14 mouse cellular contexts compared by ENCODE assay signal in genomic region chr4:62514995-62515394, GRCm38 (mm10). TPM values are rescaled to one million over a fixed set of nuclear protein-coding genes. Genes with fewer than 3 reads are reported as not detected.
DNase-seq lines count a peak whose midpoint lies in the region; ATAC-seq lines count a peak whose summit lies in the region.
"Had no signal": no experiment of that assay in that cellular context is flagged by ENCODE, and none has a peak within 500 bp of the region (broad histone marks: within the 10 kb centered on the region; RNA-seq: fewer than 3 reads in every experiment).

No protein-coding gene starts in this region.

- peaks cover 42% of the 10 kb centered on the region for H3K36me3 ChIP-seq in embryonic facial prominence, embryonic 13.5 days
- peaks cover 42% of the 10 kb centered on the region for H3K36me3 ChIP-seq in embryonic facial prominence, embryonic 10.5 days (replicated peaks)
- peaks cover 42% of the 10 kb centered on the region for H3K36me3 ChIP-seq in hindbrain, embryonic 10.5 days
- peaks cover 37% of the 10 kb centered on the region for H3K36me3 ChIP-seq in hindbrain, embryonic 12.5 days
- peaks cover 42% of the 10 kb centered on the region for H3K36me3 ChIP-seq in megakaryocyte, embryonic 14.5 days (replicated peaks; ENCODE audit: low read length)
- H3K36me3 ChIP-seq in stomach, embryonic 15.5 days = peaks cover 37% of the 10 kb centered on the region
- H3K36me3 ChIP-seq in neural tube, embryonic 15.5 days = peaks cover 39% of the 10 kb centered on the region

- ATAC-seq in embryonic facial prominence, embryonic 13.5 days (ENCODE audit: insufficient number of reproducible peaks, insufficient read depth, low FRiP score, low TSS enrichment, low read depth) = no peak
- no peak for ATAC-seq in hindbrain, embryonic 12.5 days (ENCODE audit: low FRiP score)
- ATAC-seq in megakaryocyte, adult 5-6 weeks (ENCODE audit: poor library complexity, severe bottlenecking) = no peak
- ATAC-seq in stomach, embryonic 15.5 days (ENCODE audit: insufficient read depth, low FRiP score, low read depth) = no peak
- ATAC-seq in neural tube, embryonic 15.5 days (ENCODE audit: low FRiP score) = no peak
- ATAC-seq: activated CD4-positive, CD25-positive, alpha-beta regulatory T cell, adult 4 months; midbrain, embryonic 13.5 days had no signal

- H3K4me3 ChIP-seq in embryonic facial prominence, embryonic 13.5 days = no peak overlapping the region
- no peak overlapping the region for H3K4me3 ChIP-seq in embryonic facial prominence, embryonic 10.5 days
- peak overlapping the region; percentile 32; the same call in 1 of the 2 replicates for H3K4me3 ChIP-seq in hindbrain, embryonic 10.5 days
- H3K4me3 ChIP-seq in hindbrain, embryonic 12.5 days = no peak overlapping the region
- H3K4me3 ChIP-seq in megakaryocyte, embryonic 14.5 days (replicated peaks) = peak overlapping the region; percentile 74
- H3K4me3 ChIP-seq in stomach, embryonic 15.5 days (replicated peaks) = peak overlapping the region; percentile 22; the same call in 1 of the 2 replicates
- H3K4me3 ChIP-seq in neural tube, embryonic 15.5 days (replicated peaks) = no peak overlapping the region
- H3K4me3 ChIP-seq: midbrain, embryonic 13.5 days had no signal

- 77% methylated on average over 7 of the region's 7 CpGs for WGBS in embryonic facial prominence, embryonic 13.5 days
- 88% methylated on average over 7 of the region's 7 CpGs for WGBS in embryonic facial prominence, embryonic 10.5 days
- WGBS in hindbrain, embryonic 10.5 days = 91% methylated on average over 7 of the region's 7 CpGs
- WGBS in hindbrain, embryonic 12.5 days = 83% methylated on average over 7 of the region's 7 CpGs
- 83% methylated on average over 7 of the region's 7 CpGs for WGBS in stomach, embryonic 15.5 days
- 86% methylated on average over 7 of the region's 7 CpGs for WGBS in neural tube, embryonic 15.5 days

- DNase-seq in embryonic facial prominence, embryonic 10.5 days (ENCODE audit: low spot score) = no peak
- no peak for DNase-seq in hindbrain, embryonic 10.5 days (ENCODE audit: low spot score)
- DNase-seq: cerebellum, adult 8-10 months; heart, postnatal 14 days; kidney, adult 8-10 months; layer of hippocampus, postnatal 36 days had no signal

- no peaks in the 10 kb centered on the region for H3K27me3 ChIP-seq in embryonic facial prominence, embryonic 13.5 days
- no peaks in the 10 kb centered on the region for H3K27me3 ChIP-seq in embryonic facial prominence, embryonic 10.5 days (replicated peaks; ENCODE audit: low read depth, poor library complexity, severe bottlenecking)
- H3K27me3 ChIP-seq in hindbrain, embryonic 10.5 days (ENCODE audit: insufficient read depth, poor library complexity, severe bottlenecking) = no peaks in the 10 kb centered on the region
- H3K27me3 ChIP-seq in hindbrain, embryonic 12.5 days = no peaks in the 10 kb centered on the region
- no peaks in the 10 kb centered on the region for H3K27me3 ChIP-seq in megakaryocyte, embryonic 14.5 days (replicated peaks)
- no peaks in the 10 kb centered on the region for H3K27me3 ChIP-seq in stomach, embryonic 15.5 days (replicated peaks)
- H3K27me3 ChIP-seq in neural tube, embryonic 15.5 days (replicated peaks) = no peaks in the 10 kb centered on the region
- H3K27me3 ChIP-seq: midbrain, embryonic 13.5 days had no signal

- H3K4me1 ChIP-seq in embryonic facial prominence, embryonic 13.5 days = peaks cover 50% of the 10 kb centered on the region
- peaks cover 49% of the 10 kb centered on the region for H3K4me1 ChIP-seq in embryonic facial prominence, embryonic 10.5 days
- peaks cover 40% of the 10 kb centered on the region for H3K4me1 ChIP-seq in hindbrain, embryonic 10.5 days (replicated peaks)
- H3K4me1 ChIP-seq in hindbrain, embryonic 12.5 days = peaks cover 20% of the 10 kb centered on the region
- H3K4me1 ChIP-seq in megakaryocyte, embryonic 14.5 days = peaks cover 59% of the 10 kb centered on the region
- peaks cover 47% of the 10 kb centered on the region for H3K4me1 ChIP-seq in stomach, embryonic 15.5 days
- H3K4me1 ChIP-seq in neural tube, embryonic 15.5 days = peaks cover 24% of the 10 kb centered on the region

- H3K4me2 ChIP-seq in embryonic facial prominence, embryonic 13.5 days = no peak overlapping the region
- no peak overlapping the region for H3K4me2 ChIP-seq in hindbrain, embryonic 12.5 days (replicated peaks)
- H3K4me2 ChIP-seq in stomach, embryonic 15.5 days = peak overlapping the region; percentile 11
- no peak overlapping the region for H3K4me2 ChIP-seq in neural tube, embryonic 15.5 days
- H3K4me2 ChIP-seq: midbrain, embryonic 13.5 days had no signal

- H3K9ac ChIP-seq in embryonic facial prominence, embryonic 13.5 days = no peak overlapping the region
- H3K9ac ChIP-seq in hindbrain, embryonic 12.5 days = no peak overlapping the region
- no peak overlapping the region for H3K9ac ChIP-seq in stomach, embryonic 15.5 days
- H3K9ac ChIP-seq in neural tube, embryonic 15.5 days (replicated peaks) = no peak overlapping the region

- no peaks in the 10 kb centered on the region for H3K9me3 ChIP-seq in embryonic facial prominence, embryonic 13.5 days
- no peaks in the 10 kb centered on the region for H3K9me3 ChIP-seq in embryonic facial prominence, embryonic 10.5 days
- H3K9me3 ChIP-seq in hindbrain, embryonic 10.5 days = no peaks in the 10 kb centered on the region
- H3K9me3 ChIP-seq in hindbrain, embryonic 12.5 days (replicated peaks) = no peaks in the 10 kb centered on the region
- H3K9me3 ChIP-seq in megakaryocyte, embryonic 14.5 days = no peaks in the 10 kb centered on the region
- H3K9me3 ChIP-seq in stomach, embryonic 15.5 days = no peaks in the 10 kb centered on the region
- no peaks in the 10 kb centered on the region for H3K9me3 ChIP-seq in neural tube, embryonic 15.5 days (replicated peaks)
- H3K9me3 ChIP-seq: midbrain, embryonic 13.5 days had no signal

- H3K27ac ChIP-seq in embryonic facial prominence, embryonic 13.5 days = 0 out of 2 replicates have a peak overlapping the region, but pooled peaks have one; percentile 29
- no peak overlapping the region for H3K27ac ChIP-seq in embryonic facial prominence, embryonic 10.5 days (replicated peaks)
- no peak overlapping the region for H3K27ac ChIP-seq in hindbrain, embryonic 10.5 days
- no peak overlapping the region for H3K27ac ChIP-seq in hindbrain, embryonic 12.5 days
- H3K27ac ChIP-seq in stomach, embryonic 15.5 days = peak overlapping the region; percentile 93; the same call in 1 of the 2 replicates
- no peak overlapping the region for H3K27ac ChIP-seq in neural tube, embryonic 15.5 days (replicated peaks)
- H3K27ac ChIP-seq: midbrain, embryonic 13.5 days had no signal

RNA-seq across cellular contexts. Expression of gene Alad, which starts 4.7 kb away (rescaled TPM):
- polyA plus RNA-seq in embryonic facial prominence, embryonic 13.5 days (2015; fragmentation: Nextera tagmentation; extraction: Ambion mirVana) = 67.5 and 69.8 TPM in 2 replicates
- polyA plus RNA-seq in embryonic facial prominence, embryonic 10.5 days (2016; fragmentation: Nextera tagmentation; extraction: Ambion mirVana) = 106 and 114 TPM in 2 replicates
- 114 and 123 TPM in 2 replicates for polyA plus RNA-seq in hindbrain, embryonic 10.5 days (2016; fragmentation: Nextera tagmentation; extraction: Ambion mirVana)
- polyA plus RNA-seq in hindbrain, embryonic 12.5 days (2016; fragmentation: Nextera tagmentation; extraction: Ambion mirVana) = 58.8 and 64.3 TPM in 2 replicates
- polyA plus RNA-seq in megakaryocyte, embryonic 14.5 days (2012; ENCODE audit: insufficient read depth, low replicate concordance) = 28.3 and 75.7 TPM in 2 replicates
- 12.5 and 16.9 TPM in 2 replicates for total RNA-seq in megakaryocyte, adult 5-6 weeks (2015)
- 5.1 and 9.2 TPM in 2 replicates for total RNA-seq in megakaryocyte, adult 5-6 weeks (2017)
- 121 and 142 TPM in 2 replicates for polyA plus RNA-seq in stomach, embryonic 15.5 days (2015; fragmentation: Nextera tagmentation; extraction: Ambion mirVana)
- 69.2 and 74.9 TPM in 2 replicates for polyA plus RNA-seq in neural tube, embryonic 15.5 days (2015; fragmentation: Nextera tagmentation; extraction: Ambion mirVana)

RNA-seq across cellular contexts. Expression of gene Pole3, which starts 9.9 kb away (rescaled TPM):
- polyA plus RNA-seq in embryonic facial prominence, embryonic 13.5 days (2015; fragmentation: Nextera tagmentation; extraction: Ambion mirVana) = 94.5 and 99.0 TPM in 2 replicates
- 117 and 120 TPM in 2 replicates for polyA plus RNA-seq in embryonic facial prominence, embryonic 10.5 days (2016; fragmentation: Nextera tagmentation; extraction: Ambion mirVana)
- 124 and 125 TPM in 2 replicates for polyA plus RNA-seq in hindbrain, embryonic 10.5 days (2016; fragmentation: Nextera tagmentation; extraction: Ambion mirVana)
- 80.2 and 84.7 TPM in 2 replicates for polyA plus RNA-seq in hindbrain, embryonic 12.5 days (2016; fragmentation: Nextera tagmentation; extraction: Ambion mirVana)
- 4.7 and 21.6 TPM in 2 replicates for polyA plus RNA-seq in megakaryocyte, embryonic 14.5 days (2012; ENCODE audit: insufficient read depth, low replicate concordance)
- total RNA-seq in megakaryocyte, adult 5-6 weeks (2015) = 22.8 and 22.9 TPM in 2 replicates
- 28.6 and 38.4 TPM in 2 replicates for total RNA-seq in megakaryocyte, adult 5-6 weeks (2017)
- 70.9 and 77.3 TPM in 2 replicates for polyA plus RNA-seq in stomach, embryonic 15.5 days (2015; fragmentation: Nextera tagmentation; extraction: Ambion mirVana)
- 52.0 and 60.9 TPM in 2 replicates for polyA plus RNA-seq in neural tube, embryonic 15.5 days (2015; fragmentation: Nextera tagmentation; extraction: Ambion mirVana)

RNA-seq across cellular contexts. Expression of gene 4933430I17Rik, which starts 10.2 kb away (rescaled TPM):
- polyA plus RNA-seq in embryonic facial prominence, embryonic 13.5 days (2015; fragmentation: Nextera tagmentation; extraction: Ambion mirVana) = 0.39 and 0.49 TPM in 2 replicates
- polyA plus RNA-seq in embryonic facial prominence, embryonic 10.5 days (2016; fragmentation: Nextera tagmentation; extraction: Ambion mirVana) = 1.1 and 1.3 TPM in 2 replicates
- 1.2 and 1.5 TPM in 2 replicates for polyA plus RNA-seq in hindbrain, embryonic 10.5 days (2016; fragmentation: Nextera tagmentation; extraction: Ambion mirVana)
- polyA plus RNA-seq in hindbrain, embryonic 12.5 days (2016; fragmentation: Nextera tagmentation; extraction: Ambion mirVana) = 0.84 and 1.2 TPM in 2 replicates
- not detected in 2 replicates for polyA plus RNA-seq in megakaryocyte, embryonic 14.5 days (2012; ENCODE audit: insufficient read depth, low replicate concordance)
- total RNA-seq in megakaryocyte, adult 5-6 weeks (2015) = 0.31 TPM in 1 of 2 replicates, not detected in the other
- total RNA-seq in megakaryocyte, adult 5-6 weeks (2017) = 0.26 TPM in 1 of 2 replicates, not detected in the other
- polyA plus RNA-seq in stomach, embryonic 15.5 days (2015; fragmentation: Nextera tagmentation; extraction: Ambion mirVana) = 0.19 and 0.35 TPM in 2 replicates
- polyA plus RNA-seq in neural tube, embryonic 15.5 days (2015; fragmentation: Nextera tagmentation; extraction: Ambion mirVana) = 0.40 and 0.55 TPM in 2 replicates

RNA-seq across cellular contexts. Expression of gene Hdhd3, which starts 11.7 kb away (rescaled TPM):
- polyA plus RNA-seq in embryonic facial prominence, embryonic 13.5 days (2015; fragmentation: Nextera tagmentation; extraction: Ambion mirVana) = 11.2 and 11.7 TPM in 2 replicates
- polyA plus RNA-seq in embryonic facial prominence, embryonic 10.5 days (2016; fragmentation: Nextera tagmentation; extraction: Ambion mirVana) = 11.0 and 13.2 TPM in 2 replicates
- 9.8 and 14.1 TPM in 2 replicates for polyA plus RNA-seq in hindbrain, embryonic 10.5 days (2016; fragmentation: Nextera tagmentation; extraction: Ambion mirVana)
- polyA plus RNA-seq in hindbrain, embryonic 12.5 days (2016; fragmentation: Nextera tagmentation; extraction: Ambion mirVana) = 11.8 and 12.7 TPM in 2 replicates
- polyA plus RNA-seq in megakaryocyte, embryonic 14.5 days (2012; ENCODE audit: insufficient read depth, low replicate concordance) = 1.5 TPM in 1 of 2 replicates, not detected in the other
- 0.14 TPM in 1 of 2 replicates, not detected in the other for total RNA-seq in megakaryocyte, adult 5-6 weeks (2015)
- not detected in 2 replicates for total RNA-seq in megakaryocyte, adult 5-6 weeks (2017)
- 27.3 and 30.7 TPM in 2 replicates for polyA plus RNA-seq in stomach, embryonic 15.5 days (2015; fragmentation: Nextera tagmentation; extraction: Ambion mirVana)
- polyA plus RNA-seq in neural tube, embryonic 15.5 days (2015; fragmentation: Nextera tagmentation; extraction: Ambion mirVana) = 12.6 and 13.4 TPM in 2 replicates

RNA-seq across cellular contexts. Expression of gene Bspry, which starts 35.1 kb away (rescaled TPM):
- 5.4 and 5.5 TPM in 2 replicates for polyA plus RNA-seq in embryonic facial prominence, embryonic 13.5 days (2015; fragmentation: Nextera tagmentation; extraction: Ambion mirVana)
- polyA plus RNA-seq in embryonic facial prominence, embryonic 10.5 days (2016; fragmentation: Nextera tagmentation; extraction: Ambion mirVana) = 1.8 and 2.6 TPM in 2 replicates
- 0.78 and 1.9 TPM in 2 replicates for polyA plus RNA-seq in hindbrain, embryonic 10.5 days (2016; fragmentation: Nextera tagmentation; extraction: Ambion mirVana)
- 1.2 and 1.7 TPM in 2 replicates for polyA plus RNA-seq in hindbrain, embryonic 12.5 days (2016; fragmentation: Nextera tagmentation; extraction: Ambion mirVana)
- polyA plus RNA-seq in megakaryocyte, embryonic 14.5 days (2012; ENCODE audit: insufficient read depth, low replicate concordance) = not detected in 2 replicates
- total RNA-seq in megakaryocyte, adult 5-6 weeks (2015) = 0.57 TPM in 1 of 2 replicates, not detected in the other
- total RNA-seq in megakaryocyte, adult 5-6 weeks (2017) = 0.08 and 0.18 TPM in 2 replicates
- 28.4 and 29.9 TPM in 2 replicates for polyA plus RNA-seq in stomach, embryonic 15.5 days (2015; fragmentation: Nextera tagmentation; extraction: Ambion mirVana)
- 0.67 and 5.3 TPM in 2 replicates for polyA plus RNA-seq in neural tube, embryonic 15.5 days (2015; fragmentation: Nextera tagmentation; extraction: Ambion mirVana)

Comparison
In these comparisons a context has a peak if more than half of its experiments do, and no peak if none do; other contexts are left out.
1. H3K27ac ChIP-seq: peak in embryonic facial prominence, embryonic 13.5 days (single experiment) and stomach, embryonic 15.5 days (single experiment); none in embryonic facial prominence, embryonic 10.5 days (single experiment), hindbrain, embryonic 10.5 days (single experiment), hindbrain, embryonic 12.5 days (single experiment) and neural tube, embryonic 15.5 days (single experiment).
2. H3K4me3 ChIP-seq: peak in hindbrain, embryonic 10.5 days (single experiment), megakaryocyte, embryonic 14.5 days (single experiment) and stomach, embryonic 15.5 days (single experiment); none in embryonic facial prominence, embryonic 13.5 days (single experiment), embryonic facial prominence, embryonic 10.5 days (single experiment), hindbrain, embryonic 12.5 days (single experiment) and neural tube, embryonic 15.5 days (single experiment).